Mouse (Mus musculus) urinary bladder, postnatal 4 days (tissue): ENCODE data around the gene Gm11168.
"Not testable (repeated sequence)": the region's sequence is repeated elsewhere in the genome, so short reads cannot be mapped to it uniquely, and the experiment has no call there.

Source experiments
- DNase-seq, 2 experiments: peaks; one replicate each; pipeline ENCODE4 v3.0.0; 2021 to 2022; ENCODE audit warnings: low spot score in 2 of 2

Gm11168 gene

GRCm38 (mm10) chr9:3025653-3026052, 22.5 kb downstream of the Gm11168 start:
- DNase-seq, result peak; percentile 91 to 95

DNA sequence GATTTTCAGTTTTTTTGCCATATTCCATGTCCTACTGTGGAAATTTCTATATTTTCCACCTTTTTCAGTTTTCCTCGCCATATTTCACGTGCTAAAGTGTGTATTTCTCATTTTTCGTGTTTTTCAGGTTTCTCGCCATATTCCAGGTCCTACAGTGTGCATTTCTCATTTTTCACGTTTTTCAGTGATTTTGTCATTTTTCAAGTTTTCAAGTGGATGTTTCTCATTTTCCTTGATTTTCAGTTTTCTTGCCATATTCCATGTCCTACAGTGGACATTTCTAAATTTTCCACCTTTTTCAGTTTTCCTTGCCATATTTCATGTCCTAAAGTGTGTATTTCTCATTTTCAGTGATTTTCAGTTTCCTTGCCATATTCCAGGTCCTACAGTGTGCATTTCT, 23.0 kb downstream of the Gm11168 start:
- not testable (repeated sequence) for DNase-seq

DNA sequence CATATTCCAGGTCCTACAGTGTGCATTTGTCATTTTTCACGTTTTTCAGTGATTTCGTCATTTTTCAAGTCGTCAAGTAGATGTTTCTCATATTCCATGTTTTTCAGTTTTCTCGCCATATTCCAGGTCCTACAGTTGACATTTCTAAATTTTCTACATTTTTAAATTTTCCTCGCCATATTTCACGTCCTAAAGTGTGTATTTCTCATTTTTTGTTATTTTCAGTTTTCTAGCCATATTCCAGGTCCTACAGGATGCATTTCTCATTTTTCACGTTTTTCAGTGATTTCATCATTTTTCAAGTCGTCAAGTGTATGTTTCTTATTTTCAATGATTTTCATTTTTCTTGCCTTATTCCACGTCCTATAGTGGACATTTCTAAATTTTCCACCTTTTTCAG, 23.6 kb downstream of the Gm11168 start:
- not testable (repeated sequence) for DNase-seq

DNA sequence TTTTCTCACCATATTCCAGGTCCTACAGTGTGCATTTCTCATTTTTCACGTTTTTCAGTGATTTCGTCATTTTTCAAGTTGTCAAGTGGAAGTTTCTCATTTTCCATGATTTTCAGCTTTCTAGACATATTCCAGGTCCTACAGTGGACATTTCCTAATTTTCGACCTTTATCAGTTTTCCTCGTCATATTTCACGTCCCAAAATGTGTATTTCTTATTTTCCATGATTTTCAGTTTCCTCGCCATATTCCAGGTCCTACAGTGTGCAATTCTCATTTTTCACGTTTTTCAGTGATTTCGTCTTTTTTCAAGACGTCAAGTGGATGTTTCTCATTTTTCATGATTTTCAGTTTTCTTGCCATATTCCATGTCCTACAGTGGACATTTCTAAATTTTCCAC, 24.1 kb downstream of the Gm11168 start:
- DNase-seq, result not testable (repeated sequence)

DNA sequence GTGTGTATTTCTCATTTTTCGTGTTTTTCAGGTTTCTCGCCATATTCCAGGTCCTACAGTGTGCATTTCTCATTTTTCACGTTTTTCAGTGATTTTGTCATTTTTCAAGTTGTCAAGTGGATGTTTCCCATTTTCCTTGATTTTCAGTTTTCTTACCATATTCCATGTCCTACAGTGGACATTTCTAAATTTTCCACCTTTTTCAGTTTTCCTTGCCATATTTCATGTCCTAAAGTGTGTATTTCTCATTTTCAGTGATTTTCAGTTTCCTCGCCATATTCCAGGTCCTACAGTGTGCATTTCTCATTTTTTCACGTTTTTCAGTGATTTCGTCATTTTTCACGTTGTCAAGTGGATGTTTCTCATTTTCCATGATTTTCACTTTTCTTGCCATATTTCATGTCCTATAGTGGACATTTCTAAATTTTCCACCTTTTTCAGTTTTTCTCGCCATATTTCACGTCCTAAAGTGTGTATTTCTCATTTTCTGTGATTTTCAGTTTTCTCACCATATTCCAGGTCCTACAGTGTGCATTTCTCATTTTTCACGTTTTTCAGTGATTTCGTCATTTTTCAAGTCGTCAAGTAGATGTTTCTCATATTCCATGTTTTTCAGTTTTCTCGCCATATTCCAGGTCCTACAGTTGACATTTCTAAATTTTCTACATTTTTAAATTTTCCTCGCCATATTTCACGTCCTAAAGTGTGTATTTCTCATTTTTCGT, 26.3 kb downstream of the Gm11168 start:
- peak; percentile 67 to 74 for DNase-seq

- not testable (repeated sequence) for DNase-seq
Measured at GRCm38 (mm10) chr9:3030677-3031318, 27.7 kb downstream of the Gm11168 start.

GRCm38 (mm10) chr9:3034299-3034698, 31.2 kb downstream of the Gm11168 start, which contains the start of gene Gm17535:
Gm17535 (plus strand) TSS chr9:3034599.
- not testable (repeated sequence) for DNase-seq

DNA sequence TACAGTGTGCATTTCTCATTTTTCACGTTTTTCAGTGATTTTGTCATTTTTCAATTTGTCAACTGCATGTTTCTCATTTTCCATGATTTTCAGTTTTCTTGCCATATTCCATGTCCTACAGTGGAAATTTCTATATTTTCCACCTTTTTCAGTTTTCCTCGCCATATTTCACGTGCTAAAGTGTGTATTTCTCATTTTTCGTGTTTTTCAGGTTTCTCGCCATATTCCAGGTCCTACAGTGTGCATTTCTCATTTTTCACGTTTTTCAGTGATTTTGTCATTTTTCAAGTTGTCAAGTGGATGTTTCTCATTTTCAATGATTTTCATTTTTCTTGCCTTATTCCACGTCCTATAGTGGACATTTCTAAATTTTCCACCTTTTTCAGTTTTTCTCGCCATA, 33.4 kb downstream of the Gm11168 start, which contains the start of gene Gm10715:
Gene Gm10715, plus strand, starts transcription at position 301 of the 400 bp plus-strand sequence.
- not testable (repeated sequence) for DNase-seq

DNA sequence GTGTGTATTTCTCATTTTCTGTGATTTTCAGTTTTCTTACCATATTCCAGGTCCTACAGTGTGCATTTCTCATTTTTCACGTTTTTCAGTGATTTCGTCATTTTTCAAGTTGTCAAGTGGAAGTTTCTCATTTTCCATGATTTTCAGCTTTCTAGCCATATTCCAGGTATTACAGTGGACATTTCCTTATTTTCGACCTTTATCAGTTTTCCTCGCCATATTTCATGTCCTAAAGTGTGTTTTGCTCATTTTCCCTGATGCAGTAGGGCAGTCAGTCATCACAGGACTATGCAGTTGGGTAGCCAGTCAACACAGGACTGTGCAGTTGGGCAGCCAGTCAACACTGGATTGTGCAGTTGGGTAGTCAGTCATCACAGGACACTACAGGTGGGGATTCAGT, 35.0 kb downstream of the Gm11168 start:
- not testable (repeated sequence) for DNase-seq
